Mouse (Mus musculus): ENCODE measurements at regions not wholly inside any gene's neighbourhood (a gene's known extent, or its start where the extent isn't known, plus 50 kb on each side); places are given as distances from the start of the nearest gene placed in this dataset.
"Not testable (repeated sequence)": the region's sequence is repeated elsewhere in the genome, so short reads cannot be mapped to it uniquely, and the experiment has no call there.

GRCm38 (mm10) chr3:18522562-18522961 is 574.4 kb downstream of the Cypt12 start:
- no peak for DNase-seq (ENCODE audit: low read depth)

DNA sequence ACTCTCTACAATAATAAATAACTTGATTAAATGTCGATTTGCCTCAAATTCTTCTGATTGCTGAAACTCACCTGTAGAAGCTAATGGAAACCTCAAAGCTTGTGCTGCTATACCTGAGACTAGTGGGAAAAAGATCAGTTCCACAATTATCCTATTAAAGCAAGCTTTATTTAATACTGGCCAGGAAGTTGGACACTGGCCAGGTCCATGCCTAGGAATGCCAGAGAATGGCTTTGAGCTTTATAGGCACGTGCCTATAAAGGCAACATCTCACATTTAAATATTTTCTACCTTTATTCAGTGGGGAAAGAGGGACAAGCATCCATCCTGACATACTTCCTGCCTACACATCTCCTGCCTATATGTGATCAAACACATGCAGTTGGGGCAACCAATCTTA is 575.8 kb downstream of the Cypt12 start:
- no peak for DNase-seq (ENCODE audit: low read depth)

DNA sequence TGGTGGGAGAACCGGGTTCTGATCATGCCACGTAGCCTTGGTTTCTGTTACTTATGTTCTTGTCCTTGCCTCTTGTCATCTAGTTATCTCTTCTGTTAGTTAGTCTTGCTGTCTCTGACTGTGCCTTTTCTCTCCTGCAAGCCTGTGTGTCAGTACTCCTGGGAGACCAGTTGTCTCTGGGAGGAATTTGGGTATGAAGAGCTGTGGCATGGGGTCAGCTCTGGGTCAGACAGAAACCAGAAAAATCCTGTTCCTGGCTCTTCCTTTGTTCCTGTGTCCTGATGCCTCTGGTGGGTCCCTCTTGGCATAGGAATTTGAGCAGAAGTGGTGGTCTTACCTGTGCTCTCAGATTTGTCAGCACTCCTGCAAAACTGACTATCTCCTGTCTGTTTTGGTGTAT is 609.0 kb downstream of the Cypt12 start:
- no peak for DNase-seq (ENCODE audit: low read depth)

GRCm38 (mm10) chr3:18560282-18560785 is 612.1 kb downstream of the Cypt12 start:
- DNase-seq (ENCODE audit: low read depth), result no peak

DNA sequence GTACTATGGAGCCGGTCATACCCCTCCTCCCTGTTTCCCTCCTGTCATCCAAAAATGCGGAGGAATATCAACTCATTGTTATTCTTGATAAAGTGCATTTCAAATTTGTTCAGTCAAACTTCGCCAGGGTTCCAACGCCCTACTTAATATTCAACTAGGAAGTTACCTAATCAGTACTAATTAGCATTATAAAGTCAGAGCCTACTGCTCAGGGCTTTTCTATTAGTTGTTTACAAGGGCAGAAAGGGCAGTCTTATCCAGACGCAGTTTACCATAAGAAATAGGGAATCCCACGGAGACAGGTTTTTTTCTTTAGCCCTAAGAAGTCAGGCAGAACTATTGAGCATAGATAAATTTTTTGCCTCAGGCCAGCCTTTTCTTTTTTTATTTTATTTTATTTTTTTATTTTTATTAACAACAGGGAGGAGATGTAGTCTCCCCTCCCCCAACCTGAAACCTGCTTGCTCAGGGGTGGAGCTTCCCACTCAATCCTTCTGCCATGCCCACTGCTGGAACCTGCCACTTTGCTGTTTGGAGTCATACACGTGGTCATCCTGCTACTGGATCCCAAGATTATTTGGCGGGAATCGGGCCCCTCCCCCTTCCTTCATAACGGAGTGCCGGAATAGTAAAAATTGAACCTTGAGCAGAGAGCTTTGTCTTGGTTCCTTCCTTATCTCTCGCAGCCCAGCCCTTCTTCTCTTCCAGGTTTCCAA is 632.9 kb downstream of the Cypt12 start:
- not testable (repeated sequence) for DNase-seq (ENCODE audit: low read depth)

DNA sequence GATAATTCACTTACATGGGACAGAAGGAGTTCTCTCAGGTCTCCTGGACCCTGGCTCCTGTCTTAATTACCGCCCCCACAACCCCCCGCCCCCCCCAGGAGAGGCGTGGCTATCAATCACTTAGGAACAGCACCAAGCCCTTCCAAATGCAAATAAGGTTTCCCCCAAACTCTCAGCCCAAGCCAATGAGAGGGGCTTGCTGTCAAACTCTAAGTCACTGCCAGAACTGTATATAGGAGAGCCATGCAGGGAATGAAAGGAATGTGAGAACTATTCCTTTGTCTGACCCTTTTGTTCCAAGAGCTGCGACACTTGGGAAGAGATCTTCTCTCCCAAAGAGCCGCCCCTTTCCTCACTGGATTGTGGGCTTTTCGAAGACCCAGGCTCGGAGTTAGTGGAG is 672.4 kb downstream of the Cypt12 start:
- DNase-seq (ENCODE audit: low read depth), result no peak

GRCm38 (mm10) chr3:18623831-18624304 is 675.7 kb downstream of the Cypt12 start:
- peak; percentile 22 for DNase-seq (ENCODE audit: low read depth)

- DNase-seq (ENCODE audit: low read depth), result no peak
Observed at GRCm38 (mm10) chr3:18624381-18625145, 676.4 kb downstream of the Cypt12 start.

- no peak for DNase-seq (ENCODE audit: low read depth)
Observed at GRCm38 (mm10) chr3:18625395-18626328, 677.5 kb downstream of the Cypt12 start.

DNA sequence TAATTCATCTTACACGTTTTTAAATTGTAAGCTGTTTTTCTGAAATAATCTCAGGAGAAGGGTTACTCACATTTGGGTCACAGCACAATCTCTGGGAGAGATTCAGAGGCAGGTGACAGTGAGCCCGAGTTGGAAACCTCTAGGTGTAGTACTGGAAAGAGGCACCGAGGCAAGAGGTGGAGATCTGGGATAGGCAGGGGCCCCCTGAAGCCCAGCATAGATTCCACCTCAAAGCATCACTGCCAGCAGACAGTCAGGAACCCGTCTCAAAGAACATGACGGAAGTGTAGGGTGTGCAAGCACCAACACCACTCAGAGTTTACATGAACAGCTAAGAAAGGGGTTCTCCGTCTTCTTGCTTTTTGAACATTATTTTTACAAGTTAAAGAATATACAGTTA is 678.2 kb downstream of the Cypt12 start:
- no peak for DNase-seq (ENCODE audit: low read depth)

DNA sequence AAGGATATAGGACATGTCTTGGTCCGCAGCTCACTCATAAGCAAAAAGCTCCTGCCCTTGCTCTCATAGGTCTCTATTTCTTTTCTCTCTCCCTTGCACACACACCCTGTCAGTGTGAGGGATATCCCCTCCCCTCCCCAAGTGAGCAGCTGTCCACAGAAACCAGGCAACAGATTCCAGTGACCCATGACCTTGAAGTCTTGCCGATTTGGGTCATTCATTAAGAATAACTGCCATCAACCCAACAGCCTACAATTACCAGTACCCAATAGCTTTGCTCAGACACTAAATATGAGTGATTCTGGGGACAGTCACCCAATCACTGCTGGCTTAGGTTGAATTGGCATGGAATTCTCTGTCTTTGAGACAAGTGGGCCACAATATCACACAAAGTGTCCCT is 678.6 kb downstream of the Cypt12 start:
- DNase-seq (ENCODE audit: low read depth), result no peak

- DNase-seq (ENCODE audit: low read depth), result no peak
Observed at GRCm38 (mm10) chr3:18629233-18629632, 681.0 kb downstream of the Cypt12 start.

GRCm38 (mm10) chr3:18631601-18632000 is 683.4 kb downstream of the Cypt12 start:
- no peak for DNase-seq (ENCODE audit: low read depth)

DNA sequence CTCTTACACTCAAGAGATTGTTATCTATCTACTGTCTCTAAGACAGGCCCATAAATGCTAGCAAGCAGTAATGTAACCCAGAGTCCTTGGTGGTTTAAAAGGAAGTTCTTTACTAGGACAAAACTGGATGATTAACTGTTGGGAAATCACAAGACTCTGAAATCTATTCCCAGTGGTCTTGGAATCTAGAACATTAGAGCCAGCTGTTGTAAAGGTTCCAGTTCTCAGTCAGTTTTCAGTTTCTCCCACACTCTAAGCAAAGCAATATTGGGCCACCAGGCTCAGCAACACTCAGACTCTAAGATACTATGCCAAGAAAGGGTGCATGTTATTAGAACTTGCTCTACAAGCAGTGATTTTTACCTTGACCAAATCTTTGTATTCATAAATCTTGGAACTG is 686.6 kb downstream of the Cypt12 start:
- DNase-seq (ENCODE audit: low read depth), result no peak

- no peak for DNase-seq (ENCODE audit: low read depth)
Observed at GRCm38 (mm10) chr3:18637553-18637952, 689.3 kb downstream of the Cypt12 start.

- DNase-seq (ENCODE audit: low read depth), result no peak
Observed at GRCm38 (mm10) chr3:18640286-18640685, 692.1 kb downstream of the Cypt12 start.

DNA sequence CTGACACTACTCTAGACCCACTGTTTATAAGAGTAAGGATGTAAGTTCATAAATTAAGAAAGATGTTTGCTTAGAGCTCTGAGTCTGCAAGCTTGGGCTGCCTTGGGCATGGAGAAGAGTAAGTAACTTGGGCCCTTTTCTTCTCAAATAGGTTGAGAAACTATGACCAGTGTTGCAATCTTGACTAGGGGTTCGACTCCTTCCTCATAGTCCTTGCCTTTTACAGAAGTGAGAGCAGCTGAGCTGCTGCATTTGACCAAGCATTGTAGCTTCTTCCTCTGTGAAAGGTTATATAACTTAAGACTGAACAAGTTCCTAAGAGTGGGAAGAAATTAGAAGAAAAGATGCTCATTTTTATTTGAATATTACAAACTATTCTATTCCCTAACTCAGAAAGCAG is 693.5 kb downstream of the Cypt12 start:
- DNase-seq (ENCODE audit: low read depth), result no peak

GRCm38 (mm10) chr3:18643408-18644035 is 695.3 kb downstream of the Cypt12 start:
- DNase-seq (ENCODE audit: low read depth), result no peak

- DNase-seq (ENCODE audit: low read depth), result no peak
Observed at GRCm38 (mm10) chr3:18645481-18645880, 697.3 kb downstream of the Cypt12 start.

DNA sequence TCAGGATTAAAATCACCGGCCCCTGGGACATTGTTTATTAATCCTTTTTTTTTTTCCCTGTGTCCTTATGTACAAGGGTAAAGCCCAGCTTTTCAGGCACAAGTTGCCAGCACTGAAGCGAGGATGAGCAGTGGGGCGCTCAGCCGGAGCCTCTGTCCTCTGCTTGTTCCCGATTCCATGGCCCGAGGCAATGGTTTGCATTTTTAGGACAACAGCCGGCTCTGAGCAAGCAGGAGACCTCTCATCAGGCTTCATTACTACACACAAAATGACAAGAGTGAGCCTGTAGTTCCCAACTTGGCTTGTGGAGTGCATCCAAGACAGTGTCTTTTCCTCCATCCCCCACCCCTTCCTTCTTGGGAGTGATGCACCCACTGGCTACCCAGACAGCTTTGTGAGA is 697.7 kb downstream of the Cypt12 start:
- DNase-seq (ENCODE audit: low read depth), result no peak

DNA sequence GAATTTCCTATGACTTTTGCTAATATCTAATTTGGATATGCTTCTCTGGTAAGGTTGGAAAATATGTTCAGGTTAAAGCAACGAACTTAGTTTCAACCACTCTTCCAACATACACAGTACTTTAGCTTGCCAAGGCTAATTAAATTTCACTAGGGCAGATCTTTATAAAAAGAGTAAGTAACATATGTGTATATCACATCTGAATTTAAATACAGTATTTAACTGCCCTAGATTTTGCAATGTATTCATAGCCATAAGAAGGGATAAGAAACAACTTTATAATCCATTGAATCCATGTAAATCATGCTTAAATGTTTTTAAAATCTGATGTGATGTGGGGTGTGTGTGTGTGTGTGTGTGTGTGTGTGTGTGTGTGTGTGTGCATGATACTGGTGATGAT is 705.3 kb downstream of the Cypt12 start:
- no peak for DNase-seq (ENCODE audit: low read depth)

- DNase-seq (ENCODE audit: low read depth), result no peak
Observed at GRCm38 (mm10) chr3:18665738-18666137, 717.5 kb downstream of the Cypt12 start.
